Mouse (Mus musculus) forebrain, postnatal 0 days (tissue): ENCODE data around the gene Gck. TPM values are rescaled to one million over a fixed set of nuclear protein-coding genes. Genes with fewer than 3 reads are reported as not detected.
A peak's percentile ranks its signal among the peaks of the same experiment; 100 is the strongest.
"Not testable (repeated sequence)": the region's sequence is repeated elsewhere in the genome, so short reads cannot be mapped to it uniquely, and the experiment has no call there.

Source experiments
- ATAC-seq: fragments of 200-750 bp; cut with Nextera tagmentation; 2 replicates; pipeline ENCODE4 v1.8.0; 2017; ENCODE audit warnings: mild to moderate bottlenecking, moderate library complexity
- DNase-seq: peaks from one replicate; pipeline ENCODE4 v3.0.0-alpha.2; 2015
- H3K27ac ChIP-seq: fragments of 300-500 bp; sonication (generic); 2 replicates; pipeline ENCODE4 v1.5.1; 2014; ENCODE audit warnings: low read depth, mild to moderate bottlenecking, antibody characterized with exemption, low read length, moderate library complexity, mixed read lengths
- H3K27me3 ChIP-seq: fragments of 300-500 bp; sonication (generic); 2 replicates; pipeline ENCODE4 v1.6.1; 2014; ENCODE audit warnings: mild to moderate bottlenecking, low read length, mixed read lengths; ENCODE audit not compliant: insufficient read depth
- H3K36me3 ChIP-seq: fragments of 300-500 bp; sonication (generic); 2 replicates; pipeline ENCODE4 v1.6.1; 2014; ENCODE audit warnings: mild to moderate bottlenecking, moderate library complexity; ENCODE audit not compliant: insufficient read depth
- H3K4me1 ChIP-seq: fragments of 300-500 bp; sonication (generic); 2 replicates; pipeline ENCODE4 v1.6.1; 2014; ENCODE audit warnings: antibody characterized with exemption; ENCODE audit not compliant: insufficient read depth
- H3K4me2 ChIP-seq: fragments of 300-500 bp; sonication (generic); 2 replicates; pipeline ENCODE4 v1.6.1; 2014; ENCODE audit warnings: low read depth, mild to moderate bottlenecking, moderate library complexity
- H3K4me3 ChIP-seq: fragments of 300-500 bp; sonication (generic); 2 replicates; pipeline ENCODE4 v1.5.1; 2014; ENCODE audit warnings: low read depth, low read length, mixed read lengths
- H3K9ac ChIP-seq: fragments of 300-500 bp; sonication (generic); 2 replicates; pipeline ENCODE4 v1.6.1; 2014; ENCODE audit warnings: mild to moderate bottlenecking
- H3K9me3 ChIP-seq: fragments of 300-500 bp; sonication (generic); 2 replicates; pipeline ENCODE4 v1.6.1; 2016; ENCODE audit warnings: low read length
- CTCF ChIP-seq: sonication (generic); IDR thresholded peaks from 2 replicates; pipeline ENCODE4 v1.5.1; 2016; ENCODE audit warnings: antibody characterized with exemption, control low read depth, low read depth
- WGBS: fragments of 180-500 bp; shearing (Covaris S2); extraction: QIAGEN DNeasy Blood & Tissue Kit; methylation state at CpG from one replicate; pipeline ENCODE4 v1.1.7; 2014; 5-methylcytosine and 5-hydroxymethylcytosine counted together
- polyA plus RNA-seq: library from polyadenylated mRNA; unstranded; fragments of >200 nt; fragmentation: Nextera tagmentation; extraction: Ambion mirVana; gene quantifications from 2 replicates; pipeline ENCODE4 v1.2.1, GENCODE M21; 2015
- total RNA-seq: library from RNA; depleted of rRNA; stranded (reverse); fragments of >200 nt; gene quantifications from 2 replicates; pipeline ENCODE4 v1.2.3, GENCODE M21; 2014

Gene Gck
- total and polyA plus RNA-seq, 2 experiments from 2014 or later: 7.1 to 12.9 TPM

DNA sequence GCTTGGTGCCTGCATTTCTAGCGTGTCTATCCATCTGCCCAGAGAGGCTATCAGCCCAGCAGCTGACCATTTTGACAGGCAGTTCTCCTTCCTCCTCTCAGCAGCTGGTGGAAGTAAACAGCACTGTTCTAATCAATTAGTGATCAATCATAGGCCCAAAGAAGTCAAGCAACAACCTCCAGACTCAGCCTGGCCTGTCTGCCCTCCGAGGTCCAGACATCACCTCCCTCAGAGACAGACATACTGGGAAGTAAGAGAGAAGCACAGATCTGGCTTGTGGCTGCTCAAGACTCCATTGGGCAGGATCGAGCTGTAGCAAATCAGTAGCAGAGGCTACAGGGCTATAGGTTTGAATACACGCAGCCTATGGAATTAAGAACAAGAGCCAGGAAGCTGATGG is 2.1 kb downstream of the Gck start:
- H3K4me2 ChIP-seq: no peak overlapping the region
- ATAC-seq: no peak
- H3K4me3 ChIP-seq: no peak overlapping the region
- H3K4me1 ChIP-seq: no peaks in the 10 kb centered on the region
- no peaks in the 10 kb centered on the region for H3K9me3 ChIP-seq
- no peak for DNase-seq
- TF ChIP-seq CTCF: no peak
- H3K27me3 ChIP-seq: no peaks in the 10 kb centered on the region
- 70% methylated on average over 4 of the region's 4 CpGs for WGBS
- H3K9ac ChIP-seq: no peak overlapping the region
- H3K36me3 ChIP-seq: no peaks in the 10 kb centered on the region
- H3K27ac ChIP-seq: no peak overlapping the region

DNA sequence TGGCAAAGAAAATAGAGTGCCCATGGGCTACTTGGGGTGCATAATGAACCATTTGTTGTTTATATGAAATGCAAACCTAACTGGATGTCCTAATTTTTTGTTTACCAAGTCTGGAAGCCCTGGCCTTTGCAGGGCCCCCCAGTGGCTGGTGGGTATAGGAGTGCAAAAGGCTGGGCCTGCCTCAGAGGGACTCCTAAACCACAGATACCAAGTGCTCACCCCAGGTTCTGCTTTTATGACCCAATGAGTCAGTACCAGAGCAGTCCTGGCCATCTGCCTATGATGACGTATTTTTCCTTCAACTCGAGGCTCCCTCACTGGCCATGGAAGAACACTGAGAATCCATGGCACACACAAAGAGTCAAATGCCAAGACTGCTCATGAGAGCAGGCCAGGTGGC is 4.8 kb downstream of the Gck start:
- Histone ChIP-seq H3K27ac (no peak overlapping the region), H3K36me3 (no peaks in the 10 kb centered on the region), H3K4me2 (no peak overlapping the region), H3K27me3 (no peaks in the 10 kb centered on the region), H3K9ac (no peak overlapping the region), H3K4me3 (no peak overlapping the region), H3K4me1 (no peaks in the 10 kb centered on the region), H3K9me3 (no peaks in the 10 kb centered on the region)
- WGBS: 78% methylated on average over 2 of the region's 2 CpGs
- no peak for DNase-seq
- TF ChIP-seq CTCF: no peak
- no peak for ATAC-seq

- ATAC-seq: no peak
- 62% methylated on average over 6 of the region's 6 CpGs for WGBS
- H3K4me1 ChIP-seq: no peaks in the 10 kb centered on the region
- DNase-seq: no peak
- H3K4me3 ChIP-seq: no peak overlapping the region
- H3K9ac ChIP-seq: no peak overlapping the region
- TF ChIP-seq CTCF: no peak
- H3K27me3 ChIP-seq: no peaks in the 10 kb centered on the region
- no peak overlapping the region for H3K27ac ChIP-seq
- H3K36me3 ChIP-seq: no peaks in the 10 kb centered on the region
- no peaks in the 10 kb centered on the region for H3K9me3 ChIP-seq
- no peak overlapping the region for H3K4me2 ChIP-seq
Measured at GRCm38 (mm10) chr11:5942966-5943365, 6.9 kb downstream of the Gck start.

GRCm38 (mm10) chr11:5934531-5934930 is 15.3 kb downstream of the Gck start:
- 92% methylated on average over 11 of the region's 11 CpGs for WGBS
- not testable (repeated sequence) for H3K36me3 ChIP-seq, H3K9me3 ChIP-seq, H3K9ac ChIP-seq, H3K27ac ChIP-seq, H3K4me3 ChIP-seq, H3K4me1 ChIP-seq, H3K4me2 ChIP-seq, H3K27me3 ChIP-seq, DNase-seq, ATAC-seq

- H3K4me1 ChIP-seq, H3K36me3 ChIP-seq, ATAC-seq, H3K27me3 ChIP-seq, H3K4me3 ChIP-seq, H3K27ac ChIP-seq, H3K9ac ChIP-seq, H3K4me2 ChIP-seq, H3K9me3 ChIP-seq: not testable (repeated sequence)
- peak; percentile 50 for DNase-seq
- TF ChIP-seq CTCF: peak; percentile 37
- 81% methylated on average over 6 of the region's 6 CpGs for WGBS
Measured at GRCm38 (mm10) chr11:5931947-5932346, 17.9 kb downstream of the Gck start.

DNA sequence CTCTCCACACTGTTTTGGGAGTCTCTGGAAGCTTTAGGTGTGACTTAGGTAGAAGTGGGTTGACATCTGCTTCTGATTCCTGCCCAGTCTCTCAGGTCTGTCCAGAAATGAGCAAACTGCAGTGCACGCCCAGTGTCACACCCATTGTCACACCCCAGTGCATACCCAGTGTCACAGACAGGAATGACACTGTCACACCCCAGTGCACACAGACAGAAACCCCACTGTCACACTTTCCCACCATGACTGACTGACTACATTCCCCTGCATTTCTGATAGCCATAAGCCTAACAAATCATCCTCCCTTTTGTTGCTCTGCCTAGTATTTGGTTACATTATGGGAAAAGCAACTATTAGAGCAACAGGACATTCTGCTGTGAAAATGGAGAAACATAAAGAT is 19.3 kb downstream of the Gck start:
- Histone ChIP-seq H3K4me3 (no peak overlapping the region), H3K4me2 (no peak overlapping the region), H3K9ac (no peak overlapping the region), H3K36me3 (no peaks in the 10 kb centered on the region), H3K4me1 (no peaks in the 10 kb centered on the region), H3K27ac (no peak overlapping the region), H3K27me3 (no peaks in the 10 kb centered on the region), H3K9me3 (no peaks in the 10 kb centered on the region)
- no peak for TF ChIP-seq CTCF
- no peak for ATAC-seq
- DNase-seq: no peak
- 73% methylated on average over 1 of the region's 1 CpGs for WGBS

DNA sequence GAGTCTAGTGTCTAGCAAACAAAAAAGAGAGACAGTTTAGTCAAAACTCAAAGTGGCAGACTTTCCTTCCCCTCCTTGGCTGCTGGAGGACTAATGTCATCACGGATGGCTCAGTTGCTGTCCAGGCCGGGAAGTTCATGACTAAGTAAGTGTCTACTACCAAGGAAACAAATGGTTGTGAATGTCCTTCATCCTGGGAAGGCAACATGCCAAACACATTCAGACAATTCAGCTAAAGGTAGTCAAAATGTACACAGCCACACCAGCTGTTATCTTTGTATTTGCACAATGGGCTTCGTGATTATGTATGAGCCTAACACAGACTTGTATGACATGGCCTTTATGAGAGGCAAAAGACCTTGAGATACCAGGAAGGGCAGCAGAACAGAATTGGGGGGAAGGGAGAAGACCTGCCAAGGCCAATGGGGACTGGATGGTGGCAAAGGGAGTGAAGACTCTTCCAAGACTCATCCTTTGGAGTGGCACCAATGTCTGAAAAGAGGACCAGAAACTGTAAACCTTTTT is 23.1 kb downstream of the Gck start:
- Histone ChIP-seq H3K9me3 (no peaks in the 10 kb centered on the region), H3K4me2 (no peak overlapping the region), H3K36me3 (no peaks in the 10 kb centered on the region), H3K4me3 (no peak overlapping the region), H3K27me3 (no peaks in the 10 kb centered on the region), H3K9ac (no peak overlapping the region), H3K27ac (no peak overlapping the region), H3K4me1 (no peaks in the 10 kb centered on the region)
- TF ChIP-seq CTCF: no peak
- 83% methylated on average over 3 of the region's 3 CpGs for WGBS
- ATAC-seq: no peak
- no peak for DNase-seq

DNA sequence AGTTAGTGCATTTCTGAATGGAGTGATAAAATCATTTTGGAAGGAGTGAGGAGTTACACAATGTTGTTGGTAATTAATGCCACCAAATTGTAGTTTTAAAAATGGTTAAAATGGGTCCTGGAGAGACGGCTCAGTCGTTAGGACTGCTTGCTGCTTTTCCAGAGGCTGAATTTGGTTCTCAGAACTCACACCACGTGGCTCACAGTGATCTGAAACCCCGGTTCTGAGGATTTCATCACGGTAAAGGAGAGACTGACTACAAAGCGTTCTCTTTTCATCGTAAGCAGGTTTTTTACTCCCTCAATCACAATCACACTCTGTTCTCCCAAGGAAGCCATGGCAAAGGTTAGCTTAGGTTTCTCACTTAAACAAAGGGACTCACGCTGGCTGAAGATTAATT is 25.2 kb downstream of the Gck start:
- no peak for TF ChIP-seq CTCF
- DNase-seq (no peak), ATAC-seq (no peak)
- Histone ChIP-seq H3K4me2 (no peak overlapping the region), H3K4me1 (no peaks in the 10 kb centered on the region), H3K36me3 (no peaks in the 10 kb centered on the region), H3K27me3 (no peaks in the 10 kb centered on the region), H3K27ac (no peak overlapping the region), H3K9ac (no peak overlapping the region), H3K4me3 (no peak overlapping the region), H3K9me3 (no peaks in the 10 kb centered on the region)
- WGBS: 51% methylated on average over 8 of the region's 8 CpGs
